In genomic region chr9:114526581-114526980, GRCm38 (mm10) we compare ENCODE assay signal across 10 mouse cellular contexts. TPM values are rescaled to one million over a fixed set of nuclear protein-coding genes. Genes with fewer than 3 reads are reported as not detected.
DNase-seq lines count a peak whose midpoint lies in the region; ATAC-seq and TF ChIP-seq lines count a peak whose summit lies in the region.
"Had no signal": no experiment of that assay in that cellular context is flagged by ENCODE, and none has a peak within 500 bp of the region (broad histone marks: within the 10 kb centered on the region; RNA-seq: fewer than 3 reads in every experiment).

No protein-coding gene starts in this region.

- no peak for TF ChIP-seq EP300 in liver, postnatal 0 days (IDR thresholded peaks at IDR 0.05; ENCODE audit: low read depth)

- WGBS in hindbrain, embryonic 10.5 days: 3% methylated on average over 8 of the region's 8 CpGs
- WGBS in liver, postnatal 0 days (ENCODE audit: insufficient replicate concordance): 51% methylated on average over 8 of the region's 8 CpGs

- H3K27ac ChIP-seq in hindbrain, embryonic 10.5 days: peak overlapping the region; percentile 89
- 0 out of 2 replicates have a peak overlapping the region, but pooled peaks have one; percentile 49 for H3K27ac ChIP-seq in liver, postnatal 0 days (ENCODE audit: low read depth)

- intact Hi-C loops in heart, postnatal 25 days (cut with DNase I): no loop called here

- TF ChIP-seq CTCF in liver, postnatal 0 days (IDR thresholded peaks at IDR 0.05; ENCODE audit: low read depth): no peak

- ATAC-seq in liver, postnatal 0 days: no peak

- H3K9ac ChIP-seq in liver, postnatal 0 days (replicated peaks): no peak overlapping the region

- peak overlapping the region; percentile 60 for H3K4me2 ChIP-seq in liver, postnatal 0 days (ENCODE audit: low read depth, low read length)

- no peaks in the 10 kb centered on the region for H3K27me3 ChIP-seq in hindbrain, embryonic 10.5 days (ENCODE audit: insufficient read depth, poor library complexity, severe bottlenecking)
- no peaks in the 10 kb centered on the region for H3K27me3 ChIP-seq in liver, postnatal 0 days (ENCODE audit: insufficient read depth, low read length)

- H3K4me3 ChIP-seq in hindbrain, embryonic 10.5 days: peak overlapping the region; percentile 42
- peak overlapping the region; percentile 9 for H3K4me3 ChIP-seq in liver, postnatal 0 days (ENCODE audit: low read depth, low read length)

- DNase-seq in heart, adult 11 months: peak; percentile 87
- DNase-seq in heart, postnatal 25 days (ENCODE audit: low spot score): no peak
- peak; percentile 23 for DNase-seq in MN1 (ENCODE audit: low spot score)
- DNase-seq in hindbrain, embryonic 10.5 days (ENCODE audit: low spot score): peak; percentile 55
- DNase-seq in liver, postnatal 0 days: peak; percentile 24
- no peak for DNase-seq in cerebellum, adult 11 months
- DNase-seq in T-cell, adult 2 months (ENCODE audit: low spot score): no peak
- DNase-seq in ovary, postnatal 14 days (ENCODE audit: low spot score): no peak
- DNase-seq: cerebellum, adult 8-10 months had no signal

- H3K9me3 ChIP-seq in hindbrain, embryonic 10.5 days: no peaks in the 10 kb centered on the region
- no peaks in the 10 kb centered on the region for H3K9me3 ChIP-seq in liver, postnatal 0 days (ENCODE audit: low read length)

- H3K36me3 ChIP-seq in hindbrain, embryonic 10.5 days: peaks cover 33% of the 10 kb centered on the region
- no peaks in the 10 kb centered on the region for H3K36me3 ChIP-seq in liver, postnatal 0 days (replicated peaks; ENCODE audit: insufficient read depth, low read length)

- H3K4me1 ChIP-seq in hindbrain, embryonic 10.5 days (replicated peaks): peaks cover 88% of the 10 kb centered on the region
- peaks cover 12% of the 10 kb centered on the region for H3K4me1 ChIP-seq in liver, postnatal 0 days (ENCODE audit: insufficient read depth)

RNA-seq across cellular contexts. Expression of gene C130032M10Rik, which starts 11.1 kb away (rescaled TPM):
- total RNA-seq in heart, postnatal 25 days (2021): not detected
- polyA plus RNA-seq in hindbrain, embryonic 10.5 days (2016; fragmentation: Nextera tagmentation; extraction: Ambion mirVana): 0.38 and 1.9 TPM in 2 replicates
- not detected in 2 replicates for polyA plus RNA-seq in liver, postnatal 0 days (2015; fragmentation: Nextera tagmentation; extraction: Ambion mirVana)
- total RNA-seq: layer of hippocampus, adult 8-10 months had no signal

RNA-seq across cellular contexts. Expression of gene Ccr4, which starts 21.9 kb away (rescaled TPM):
- total RNA-seq in heart, postnatal 25 days (2021): not detected
- 0.07 TPM in 1 of 2 replicates, not detected in the other for polyA plus RNA-seq in hindbrain, embryonic 10.5 days (2016; fragmentation: Nextera tagmentation; extraction: Ambion mirVana)
- polyA plus RNA-seq in liver, postnatal 0 days (2015; fragmentation: Nextera tagmentation; extraction: Ambion mirVana): not detected in 2 replicates
- total RNA-seq: layer of hippocampus, adult 8-10 months had no signal

RNA-seq across cellular contexts. Expression of gene Trim71, which starts 37.6 kb away (rescaled TPM):
- not detected for total RNA-seq in heart, postnatal 25 days (2021)
- 3.8 and 8.3 TPM in 2 replicates for polyA plus RNA-seq in hindbrain, embryonic 10.5 days (2016; fragmentation: Nextera tagmentation; extraction: Ambion mirVana)
- 0.05 and 0.06 TPM in 2 replicates for polyA plus RNA-seq in liver, postnatal 0 days (2015; fragmentation: Nextera tagmentation; extraction: Ambion mirVana)

Comparison
In these comparisons a context has a peak if more than half of its experiments do, and no peak if none do; other contexts are left out.
1. DNase-seq: peak in heart, adult 11 months (single experiment), MN1 (single experiment), hindbrain, embryonic 10.5 days (single experiment) and liver, postnatal 0 days (single experiment); none in heart, postnatal 25 days (single experiment), cerebellum, adult 11 months (single experiment), T-cell, adult 2 months (single experiment) and ovary, postnatal 14 days (single experiment).